Mouse (Mus musculus): ENCODE measurements around the gene Ackr1. TPM values are rescaled to one million over a fixed set of nuclear protein-coding genes. Genes with fewer than 3 reads are reported as not detected.

Ackr1 gene
- polyA plus RNA-seq, 1 experiment from 2014 or later = 68.9 TPM

DNA sequence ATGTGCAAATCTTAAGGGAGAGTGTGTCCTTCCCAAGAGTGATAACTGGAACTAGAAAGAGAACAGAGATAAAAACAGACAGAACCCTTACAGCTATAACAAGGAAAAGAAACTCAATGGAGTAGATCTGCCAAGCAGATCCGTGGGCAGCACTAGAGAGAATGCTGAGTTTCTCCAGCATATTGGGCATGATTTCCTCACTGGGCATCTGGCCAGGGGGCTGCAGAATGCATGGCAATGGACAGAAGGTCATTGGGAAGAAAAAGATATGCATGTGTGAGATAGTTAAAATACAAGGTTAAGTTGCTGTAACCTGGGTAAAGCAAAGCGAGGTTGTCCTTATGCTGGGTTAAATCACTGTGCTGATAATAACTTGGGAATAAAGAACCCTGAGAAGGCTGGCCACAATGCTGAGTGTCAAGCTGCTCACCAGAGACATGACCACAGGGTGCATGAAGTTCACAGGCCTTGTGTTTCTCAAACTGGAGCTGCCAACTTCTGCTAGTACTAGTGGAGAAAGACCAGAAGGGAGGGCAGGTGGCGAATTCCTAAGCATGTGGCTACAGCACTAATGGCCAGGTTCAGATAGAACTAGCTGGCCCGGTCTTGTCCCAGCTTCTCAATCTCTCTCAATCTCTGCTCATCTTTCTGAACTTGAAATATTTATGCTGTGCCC is 30.7 kb upstream of the Ackr1 start:
- DNase-seq (no peak), ATAC-seq (ENCODE audit: low read depth) (no peak)
- no peak overlapping the region for H3K27ac ChIP-seq
- H3K27me3 ChIP-seq = peaks cover 53% of the 10 kb centered on the region
- H3K4me1 ChIP-seq (replicated peaks) = peaks cover 25% of the 10 kb centered on the region
- H3K9ac ChIP-seq = no peak overlapping the region
- H3K4me3 ChIP-seq (replicated peaks) = no peak overlapping the region
- no peaks in the 10 kb centered on the region for H3K9me3 ChIP-seq (replicated peaks)
- H3K36me3 ChIP-seq = no peaks in the 10 kb centered on the region
- no peak overlapping the region for H3K4me2 ChIP-seq
- 71% methylated on average over 4 of the region's 4 CpGs for WGBS (ENCODE audit: insufficient replicate concordance)

DNA sequence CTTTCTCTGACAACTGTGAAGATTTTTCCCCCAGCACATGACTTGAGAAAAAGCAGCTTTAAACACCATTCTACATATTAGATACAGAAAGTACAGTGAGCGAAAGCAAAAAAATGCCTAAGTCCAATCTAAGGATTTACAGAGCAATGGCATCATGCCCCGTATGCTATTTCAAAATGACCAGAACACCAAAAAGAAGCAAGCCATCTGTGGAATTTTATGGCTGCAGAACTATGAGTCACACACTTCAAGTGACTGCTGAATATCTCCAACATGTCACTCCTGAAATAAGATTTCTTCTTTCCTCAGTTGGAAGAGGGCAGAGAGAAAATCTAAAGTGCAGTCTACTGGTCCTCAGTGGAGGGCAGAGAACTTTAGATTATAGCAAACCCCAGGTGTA is 29.9 kb upstream of the Ackr1 start:
- Histone ChIP-seq H3K4me3 (replicated peaks) (no peak overlapping the region), H3K9ac (no peak overlapping the region), H3K4me2 (no peak overlapping the region), H3K27me3 (peaks cover 45% of the 10 kb centered on the region), H3K27ac (no peak overlapping the region), H3K4me1 (replicated peaks) (peaks cover 25% of the 10 kb centered on the region), H3K36me3 (no peaks in the 10 kb centered on the region), H3K9me3 (replicated peaks) (no peaks in the 10 kb centered on the region)
- ATAC-seq (ENCODE audit: low read depth) = no peak
- 76% methylated on average over 2 of the region's 2 CpGs for WGBS (ENCODE audit: insufficient replicate concordance)
- no peak for DNase-seq

DNA sequence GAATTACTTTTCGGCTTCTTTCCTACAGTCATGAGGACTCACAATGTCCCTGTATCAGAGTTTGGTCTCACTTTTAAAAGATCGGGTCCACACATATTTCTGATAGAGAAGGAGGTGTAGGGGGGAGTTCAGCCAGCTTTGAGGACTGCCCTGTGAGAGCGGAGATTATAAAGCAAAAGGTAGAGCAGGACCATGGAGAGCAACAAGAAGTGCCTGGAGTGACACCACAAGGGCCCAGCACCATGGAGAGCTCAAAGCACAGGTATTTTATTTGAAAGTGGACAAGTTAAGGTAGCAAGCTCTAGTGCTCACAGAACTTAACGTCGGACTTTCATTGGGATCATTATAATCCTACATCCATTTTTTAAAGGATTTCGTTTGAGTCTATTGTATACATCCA is 28.1 kb upstream of the Ackr1 start:
- WGBS (ENCODE audit: insufficient replicate concordance) = 26% methylated on average over 6 of the region's 6 CpGs
- DNase-seq (peak; percentile 37), ATAC-seq (ENCODE audit: low read depth) (no peak)
- Histone ChIP-seq H3K27ac (no peak overlapping the region), H3K9ac (no peak overlapping the region), H3K36me3 (no peaks in the 10 kb centered on the region), H3K27me3 (peaks cover 27% of the 10 kb centered on the region), H3K4me2 (no peak overlapping the region), H3K4me1 (replicated peaks) (peaks cover 16% of the 10 kb centered on the region), H3K9me3 (replicated peaks) (no peaks in the 10 kb centered on the region), H3K4me3 (replicated peaks) (no peak overlapping the region)

DNA sequence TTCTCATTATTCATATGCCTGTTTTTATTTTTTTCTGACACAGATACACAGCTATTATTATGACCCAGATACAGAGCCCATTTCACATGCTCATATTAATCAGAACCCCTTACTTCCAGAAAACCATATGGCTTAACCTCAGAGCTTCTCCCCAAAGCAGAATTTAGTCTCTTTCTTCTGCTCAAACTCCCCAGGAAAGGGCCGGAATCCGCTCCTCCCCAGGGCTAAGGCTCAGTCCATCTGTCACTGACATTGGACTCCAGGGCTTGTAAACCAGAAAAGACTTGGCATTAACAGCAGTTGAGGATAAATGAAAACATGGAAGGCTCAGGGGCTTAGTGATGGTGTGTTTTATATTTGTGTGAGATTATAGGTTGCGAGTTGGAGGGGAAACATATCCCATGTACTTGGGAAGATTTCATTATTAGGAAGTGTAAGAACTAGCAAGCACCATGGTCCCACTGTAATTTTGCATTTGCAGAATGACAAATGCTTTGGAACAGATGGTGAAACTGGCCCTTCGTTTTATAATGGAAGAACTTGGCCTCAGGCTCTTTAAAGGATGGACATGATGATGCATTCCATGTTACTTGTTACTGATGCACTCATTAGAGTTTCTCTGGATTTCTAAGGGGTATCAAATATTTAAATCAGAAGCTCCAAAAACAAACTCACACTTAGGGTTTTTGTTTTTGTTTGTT is 26.2 kb upstream of the Ackr1 start:
- H3K4me1 ChIP-seq (replicated peaks) = peaks cover 17% of the 10 kb centered on the region
- no peak overlapping the region for H3K9ac ChIP-seq
- WGBS (ENCODE audit: insufficient replicate concordance) = 69% methylated on average over 4 of the region's 4 CpGs
- H3K4me2 ChIP-seq = no peak overlapping the region
- no peak for DNase-seq
- H3K27me3 ChIP-seq = peaks cover 8% of the 10 kb centered on the region
- no peak overlapping the region for H3K27ac ChIP-seq
- no peaks in the 10 kb centered on the region for H3K9me3 ChIP-seq (replicated peaks)
- no peaks in the 10 kb centered on the region for H3K36me3 ChIP-seq
- no peak for ATAC-seq (ENCODE audit: low read depth)
- no peak overlapping the region for H3K4me3 ChIP-seq (replicated peaks)

DNA sequence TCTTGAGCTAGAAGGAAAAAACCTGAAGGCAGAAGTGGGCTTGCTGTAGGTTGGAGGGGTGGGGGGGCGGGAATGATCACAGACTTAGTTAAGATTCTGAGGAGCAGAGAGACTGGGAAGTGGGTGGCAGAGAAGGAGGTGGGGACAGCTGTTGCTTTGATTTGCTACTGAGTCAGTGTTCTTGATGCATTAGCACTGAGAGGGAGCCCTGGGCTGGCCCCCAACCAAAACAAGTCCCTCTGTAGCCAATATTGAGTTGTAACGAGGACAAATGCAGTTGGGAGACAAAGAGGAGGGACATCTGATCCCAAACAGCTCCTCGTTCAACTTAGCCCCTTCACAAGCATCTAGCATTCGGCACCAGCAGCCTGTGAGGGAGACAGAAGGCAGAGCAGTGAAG is 24.2 kb upstream of the Ackr1 start:
- H3K4me2 ChIP-seq = no peak overlapping the region
- DNase-seq (no peak), ATAC-seq (ENCODE audit: low read depth) (no peak)
- H3K27me3 ChIP-seq = no peaks in the 10 kb centered on the region
- H3K9ac ChIP-seq = no peak overlapping the region
- peaks cover 33% of the 10 kb centered on the region for H3K4me1 ChIP-seq (replicated peaks)
- WGBS (ENCODE audit: insufficient replicate concordance) = 46% methylated on average over 4 of the region's 4 CpGs
- H3K4me3 ChIP-seq (replicated peaks) = no peak overlapping the region
- H3K9me3 ChIP-seq (replicated peaks) = no peaks in the 10 kb centered on the region
- no peak overlapping the region for H3K27ac ChIP-seq
- H3K36me3 ChIP-seq = no peaks in the 10 kb centered on the region

DNA sequence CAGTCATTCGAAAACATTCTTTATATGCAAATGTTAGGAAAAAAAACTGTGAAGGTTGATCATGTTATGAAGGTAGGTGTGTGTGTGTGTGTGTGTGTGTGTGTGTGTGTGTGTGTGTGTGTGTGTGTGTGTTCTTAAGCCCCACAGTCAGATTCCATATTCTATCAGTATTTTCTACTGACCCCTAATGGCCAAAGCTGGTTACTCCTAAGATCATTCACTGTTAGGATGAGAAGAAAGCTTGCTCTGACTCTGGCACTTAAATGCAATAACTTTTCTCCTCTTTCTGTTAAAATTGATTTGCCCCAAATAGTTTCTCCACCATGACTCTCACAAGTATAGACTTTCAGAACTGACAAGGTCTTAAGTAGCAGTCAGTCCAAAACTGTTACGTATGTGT is 23.1 kb upstream of the Ackr1 start:
- 73% methylated on average over 2 of the region's 2 CpGs for WGBS (ENCODE audit: insufficient replicate concordance)
- Histone ChIP-seq H3K9ac (no peak overlapping the region), H3K27ac (no peak overlapping the region), H3K4me1 (replicated peaks) (peaks cover 41% of the 10 kb centered on the region), H3K4me2 (no peak overlapping the region), H3K9me3 (replicated peaks) (no peaks in the 10 kb centered on the region), H3K4me3 (replicated peaks) (no peak overlapping the region), H3K27me3 (no peaks in the 10 kb centered on the region), H3K36me3 (no peaks in the 10 kb centered on the region)
- ATAC-seq (ENCODE audit: low read depth) (no peak), DNase-seq (no peak)

DNA sequence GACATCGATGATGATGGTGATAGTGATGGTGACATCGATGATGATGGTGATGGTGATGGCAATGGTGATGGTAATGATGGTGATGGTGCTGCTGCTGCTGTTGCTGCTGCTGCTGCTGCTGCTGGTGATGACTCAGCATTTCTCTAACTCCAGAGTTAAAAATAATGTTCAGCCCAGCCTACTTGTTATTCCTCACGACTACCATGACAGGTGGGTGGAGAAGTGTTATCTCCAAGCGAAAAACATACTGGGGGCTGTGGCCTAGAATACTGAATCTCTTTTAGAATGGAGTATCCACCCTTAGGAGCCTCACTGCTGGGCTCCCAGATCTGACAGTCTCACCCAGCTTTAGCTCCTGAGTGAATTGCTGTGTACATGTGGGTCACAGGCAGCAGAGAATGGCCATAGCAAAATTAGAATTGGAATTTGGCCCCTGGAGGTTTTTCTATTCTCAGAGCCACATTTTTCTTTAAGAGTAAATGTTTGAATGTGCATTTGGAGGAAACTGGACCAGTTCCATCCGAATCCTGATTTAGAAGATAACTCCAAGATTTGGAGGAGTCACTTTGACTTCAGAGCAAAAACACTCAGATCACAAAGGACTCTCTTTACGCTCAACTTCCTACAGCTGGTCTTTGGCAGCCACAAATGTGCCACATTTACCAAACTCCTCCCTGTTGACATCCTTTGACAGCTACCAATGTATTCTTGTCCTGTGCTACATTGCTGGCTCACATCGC is 21.7 kb upstream of the Ackr1 start:
- Histone ChIP-seq H3K4me1 (replicated peaks) (peaks cover 55% of the 10 kb centered on the region), H3K4me2 (peak overlapping the region; percentile 50), H3K4me3 (replicated peaks) (no peak overlapping the region), H3K9ac (peak overlapping the region; percentile 53), H3K27me3 (no peaks in the 10 kb centered on the region), H3K9me3 (replicated peaks) (no peaks in the 10 kb centered on the region), H3K36me3 (no peaks in the 10 kb centered on the region), H3K27ac (peak overlapping the region; percentile 88)
- ATAC-seq (ENCODE audit: low read depth) (peak; percentile 83), DNase-seq (peak; percentile 37)
- 57% methylated on average over 7 of the region's 7 CpGs for WGBS (ENCODE audit: insufficient replicate concordance)

DNA sequence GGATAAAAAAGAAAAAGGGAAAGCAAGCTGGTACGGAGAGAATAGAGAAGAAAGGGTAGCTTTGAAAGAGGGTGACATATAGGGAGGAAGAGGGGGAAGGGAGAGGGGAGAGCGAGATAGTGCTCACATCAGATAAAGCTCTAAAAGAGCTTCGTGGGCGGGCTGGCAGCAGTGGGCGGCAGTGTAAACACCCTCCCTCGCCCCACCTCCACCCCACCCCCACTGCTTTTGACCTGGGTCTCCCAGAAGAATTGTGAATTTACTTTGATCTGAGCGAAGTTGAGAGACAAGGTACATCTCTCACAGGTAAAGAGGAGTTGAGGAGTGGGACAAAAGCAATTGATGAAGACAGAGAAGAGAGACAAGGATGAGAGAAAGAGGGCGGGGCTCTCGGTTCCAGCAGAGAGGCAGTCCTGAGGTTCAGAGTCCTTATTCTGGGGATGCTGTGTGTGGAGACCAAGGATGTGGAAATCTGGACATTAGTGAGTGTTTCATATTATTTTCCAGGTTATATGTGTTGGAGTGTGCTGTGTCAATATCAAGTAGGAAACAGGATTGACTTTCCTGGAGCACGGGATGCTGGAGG is 16.9 kb upstream of the Ackr1 start, which contains the start of gene Aim2:
TSS of gene Aim2 (plus strand) at position 508 of the 586 bp plus-strand sequence.
- H3K4me1 ChIP-seq (replicated peaks) = peaks cover 76% of the 10 kb centered on the region
- 7% methylated on average over 10 of the region's 10 CpGs for WGBS (ENCODE audit: insufficient replicate concordance)
- H3K36me3 ChIP-seq = no peaks in the 10 kb centered on the region
- peak; percentile 32 for DNase-seq
- ATAC-seq (ENCODE audit: low read depth) = peak; percentile 89
- H3K9ac ChIP-seq = peak within 1 kb of the TSS; percentile 70
- no peaks in the 10 kb centered on the region for H3K9me3 ChIP-seq (replicated peaks)
- peak within 1 kb of the TSS; percentile 79 for H3K4me2 ChIP-seq
- H3K27me3 ChIP-seq = 0 out of 2 replicates have a peak, but pooled peaks cover 9% of the 10 kb centered on the region
- H3K27ac ChIP-seq = peak within 1 kb of the TSS; percentile 79
- peak within 1 kb of the TSS; percentile 59 for H3K4me3 ChIP-seq (replicated peaks)

DNA sequence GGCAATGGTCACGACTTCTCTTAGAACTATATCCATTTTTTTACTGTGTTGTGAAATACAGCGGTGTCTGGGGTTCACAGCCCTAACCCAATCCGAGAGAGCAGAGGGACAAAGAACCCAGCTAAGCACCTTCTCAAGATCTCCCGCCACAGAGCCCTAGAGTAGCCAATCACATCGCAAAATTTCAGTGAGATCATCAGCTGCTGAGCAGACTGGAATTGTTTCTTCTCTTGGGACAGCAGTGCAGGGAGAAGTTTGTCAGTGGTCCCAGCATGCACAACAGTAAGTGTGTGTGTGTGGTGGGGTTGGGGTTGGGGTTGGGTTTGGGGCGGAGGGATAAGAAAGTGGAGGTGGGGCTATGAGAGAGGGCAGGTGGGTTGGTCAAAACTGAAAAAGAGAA is 16.4 kb upstream of the Ackr1 start:
- WGBS (ENCODE audit: insufficient replicate concordance) = 4% methylated on average over 6 of the region's 6 CpGs
- Histone ChIP-seq H3K9ac (peak overlapping the region; percentile 70), H3K36me3 (no peaks in the 10 kb centered on the region), H3K27ac (peak overlapping the region; percentile 79), H3K4me3 (replicated peaks) (peak overlapping the region; percentile 59), H3K9me3 (replicated peaks) (no peaks in the 10 kb centered on the region), H3K27me3 (0 out of 2 replicates have a peak, but pooled peaks cover 9% of the 10 kb centered on the region), H3K4me2 (peak overlapping the region; percentile 79), H3K4me1 (replicated peaks) (peaks cover 76% of the 10 kb centered on the region)
- DNase-seq = peak; percentile 64
- ATAC-seq (ENCODE audit: low read depth) = peak; percentile 87

DNA sequence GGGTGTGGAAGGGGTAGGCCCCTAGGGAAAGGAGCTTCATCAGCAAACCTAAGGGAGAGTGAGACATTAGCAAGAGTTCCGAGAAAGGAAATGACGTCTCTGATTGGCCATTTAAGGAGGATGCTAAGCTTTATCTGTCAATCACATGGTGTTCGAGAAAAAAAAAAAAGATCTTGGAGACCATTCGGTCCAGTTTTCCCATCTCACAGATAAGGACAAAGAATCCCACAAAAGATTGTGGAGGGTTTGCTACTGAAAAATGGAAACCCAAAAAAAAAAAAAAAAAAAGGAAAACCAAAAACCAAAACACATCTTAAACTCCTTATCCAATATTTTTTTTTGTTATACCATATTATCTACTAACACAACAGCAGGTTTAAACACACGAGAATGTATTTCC is 15.6 kb upstream of the Ackr1 start:
- no peaks in the 10 kb centered on the region for H3K9me3 ChIP-seq (replicated peaks)
- ATAC-seq (ENCODE audit: low read depth) (no peak), DNase-seq (no peak)
- H3K9ac ChIP-seq = no peak overlapping the region
- H3K4me1 ChIP-seq (replicated peaks) = peaks cover 72% of the 10 kb centered on the region
- no peaks in the 10 kb centered on the region for H3K36me3 ChIP-seq
- 49% methylated on average over 5 of the region's 5 CpGs for WGBS (ENCODE audit: insufficient replicate concordance)
- no peak overlapping the region for H3K4me3 ChIP-seq (replicated peaks)
- no peak overlapping the region for H3K27ac ChIP-seq
- H3K27me3 ChIP-seq = peaks cover 10% of the 10 kb centered on the region; the same call in 1 of the 2 replicates
- H3K4me2 ChIP-seq = 0 out of 2 replicates have a peak overlapping the region, but pooled peaks have one; percentile 10

DNA sequence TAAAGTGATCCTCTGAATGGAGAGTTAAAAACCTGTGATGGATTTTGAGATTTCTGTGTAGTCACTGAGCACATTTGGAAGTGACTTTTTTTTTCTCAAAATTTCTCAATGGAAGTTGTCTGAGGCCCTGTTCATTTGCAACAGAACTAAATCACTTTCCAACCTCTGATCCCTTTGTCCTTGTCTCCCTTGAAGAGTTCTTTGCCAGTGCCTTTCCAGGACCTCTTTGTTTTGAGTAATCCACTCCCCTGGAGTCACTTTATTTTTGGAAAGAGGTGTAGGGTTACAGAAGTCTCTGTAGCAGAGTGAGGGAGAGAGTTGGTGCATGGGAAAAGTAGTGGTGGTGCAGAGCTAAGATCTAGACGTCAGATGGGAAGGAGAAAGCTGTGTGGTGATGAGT is 15.0 kb upstream of the Ackr1 start:
- H3K9me3 ChIP-seq (replicated peaks) = no peaks in the 10 kb centered on the region
- peaks cover 66% of the 10 kb centered on the region for H3K4me1 ChIP-seq (replicated peaks)
- WGBS (ENCODE audit: insufficient replicate concordance) = 26% methylated on average over 1 of the region's 1 CpGs
- no peak overlapping the region for H3K4me3 ChIP-seq (replicated peaks)
- ATAC-seq (ENCODE audit: low read depth) = no peak
- H3K4me2 ChIP-seq = no peak overlapping the region
- H3K27ac ChIP-seq = no peak overlapping the region
- no peak for DNase-seq
- no peaks in the 10 kb centered on the region for H3K36me3 ChIP-seq
- H3K27me3 ChIP-seq = peaks cover 16% of the 10 kb centered on the region; the same call in 1 of the 2 replicates
- H3K9ac ChIP-seq = no peak overlapping the region
